Mouse (Mus musculus): Measurements from ENCODE around the gene Tmub2. TPM values are rescaled to one million over a fixed set of nuclear protein-coding genes. Genes with fewer than 3 reads are reported as not detected.

The Tmub2 gene
- polyA plus RNA-seq, 1 experiment from 2014 or later: 81.3 TPM

DNA sequence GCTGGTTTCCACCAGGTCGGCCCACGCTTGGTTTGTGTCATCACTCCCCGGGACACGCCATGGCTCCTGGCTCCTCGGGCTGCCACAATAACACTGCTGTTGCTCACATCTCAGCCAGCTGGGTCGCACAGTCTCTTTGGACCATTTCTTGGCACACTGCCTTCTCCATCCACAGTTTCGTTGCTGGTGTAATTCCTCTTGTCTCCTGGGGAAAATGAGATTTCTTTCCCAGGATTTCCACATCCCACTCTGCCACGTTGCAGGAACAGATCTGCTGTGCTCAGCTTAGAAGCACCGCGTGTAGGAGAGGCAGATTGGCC, 35.9 kb downstream of the Tmub2 start:
- 7% methylated on average over 10 of the region's 10 CpGs for WGBS
- peak; percentile 28; the same call in 1 of the 2 replicates for ATAC-seq (ENCODE audit: low FRiP score)
- no peaks in the 10 kb centered on the region for H3K36me3 ChIP-seq

GRCm38 (mm10) chr11:102321931-102322330, 37.2 kb downstream of the Tmub2 start:
- WGBS: 77% methylated on average over 6 of the region's 6 CpGs
- no peaks in the 10 kb centered on the region for H3K9me3 ChIP-seq
- H3K27me3 ChIP-seq: no peaks in the 10 kb centered on the region
- H3K4me2 ChIP-seq: no peak overlapping the region
- no peak overlapping the region for H3K4me3 ChIP-seq
- H3K9ac ChIP-seq: no peak overlapping the region
- no peak overlapping the region for H3K27ac ChIP-seq
- no peak for ATAC-seq (ENCODE audit: low FRiP score)
- H3K36me3 ChIP-seq: no peaks in the 10 kb centered on the region
- peaks cover 13% of the 10 kb centered on the region for H3K4me1 ChIP-seq (replicated peaks)

More for the DNA sequence above, 35.9 kb downstream of the Tmub2 start:
- peak overlapping the region; percentile 80 for H3K4me2 ChIP-seq
- peaks cover 21% of the 10 kb centered on the region for H3K4me1 ChIP-seq (replicated peaks)
- no peaks in the 10 kb centered on the region for H3K9me3 ChIP-seq
- peak overlapping the region; percentile 99 for H3K27ac ChIP-seq
- peak overlapping the region; percentile 100 for H3K9ac ChIP-seq
- H3K4me3 ChIP-seq: peak overlapping the region; percentile 98
- H3K27me3 ChIP-seq: no peaks in the 10 kb centered on the region

DNA sequence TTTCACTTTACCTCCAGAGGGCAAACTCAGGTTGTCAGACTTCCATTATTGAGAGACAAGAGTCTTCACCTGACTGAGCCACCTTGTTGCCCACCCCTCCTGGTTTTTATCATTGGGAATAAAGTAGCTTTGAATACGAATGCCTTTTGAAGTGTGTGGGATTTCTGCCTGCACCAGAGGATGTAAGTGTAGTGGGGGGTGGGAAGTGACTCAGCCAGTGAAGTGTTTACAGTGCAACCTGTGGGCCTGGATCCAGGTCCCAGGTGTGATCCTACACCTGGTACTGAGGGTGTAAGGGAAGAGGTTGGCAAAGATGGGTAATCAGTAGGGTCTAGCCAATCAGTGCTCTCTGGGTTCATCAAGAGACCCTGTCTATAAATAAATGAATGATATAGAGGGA, 38.8 kb downstream of the Tmub2 start:
- Histone ChIP-seq H3K4me1 (replicated peaks) (peaks cover 13% of the 10 kb centered on the region), H3K27me3 (0 out of 2 replicates have a peak, but pooled peaks cover 3% of the 10 kb centered on the region), H3K4me2 (no peak overlapping the region), H3K9me3 (no peaks in the 10 kb centered on the region), H3K4me3 (no peak overlapping the region), H3K36me3 (no peaks in the 10 kb centered on the region), H3K9ac (no peak overlapping the region), H3K27ac (no peak overlapping the region)
- ATAC-seq (ENCODE audit: low FRiP score): no peak
- WGBS: 80% methylated on average over 1 of the region's 1 CpGs

DNA sequence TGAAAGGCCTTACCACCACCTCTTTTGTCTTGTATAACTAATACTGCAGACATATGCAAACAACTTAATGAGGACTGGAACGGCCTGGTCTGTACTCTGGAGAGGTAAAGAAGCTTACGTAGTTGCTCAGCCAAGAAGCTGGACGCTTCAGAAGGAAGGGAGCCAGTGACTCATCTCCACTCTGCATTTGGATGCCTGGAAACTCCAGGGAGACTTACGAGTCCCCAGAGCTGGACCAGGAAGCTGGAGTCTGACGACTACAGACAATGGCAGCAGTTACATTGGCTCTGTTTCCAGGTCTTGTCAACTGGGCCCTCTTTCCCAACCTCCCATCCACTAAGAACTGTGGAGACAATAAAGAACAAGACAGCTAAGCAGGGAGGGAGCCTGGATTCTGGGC, 42.5 kb downstream of the Tmub2 start:
- Histone ChIP-seq H3K9ac (no peak overlapping the region), H3K4me3 (no peak overlapping the region), H3K9me3 (no peaks in the 10 kb centered on the region), H3K27me3 (0 out of 2 replicates have a peak, but pooled peaks cover 3% of the 10 kb centered on the region), H3K4me1 (replicated peaks) (no peaks in the 10 kb centered on the region), H3K4me2 (no peak overlapping the region), H3K27ac (no peak overlapping the region), H3K36me3 (no peaks in the 10 kb centered on the region)
- 61% methylated on average over 5 of the region's 5 CpGs for WGBS
- ATAC-seq (ENCODE audit: low FRiP score): no peak

- no peak for ATAC-seq (ENCODE audit: low FRiP score)
- H3K4me2 ChIP-seq: no peak overlapping the region
- no peak overlapping the region for H3K9ac ChIP-seq
- no peaks in the 10 kb centered on the region for H3K36me3 ChIP-seq
- H3K4me3 ChIP-seq: no peak overlapping the region
- H3K4me1 ChIP-seq (replicated peaks): no peaks in the 10 kb centered on the region
- no peak overlapping the region for H3K27ac ChIP-seq
- 0 out of 2 replicates have a peak, but pooled peaks cover 3% of the 10 kb centered on the region for H3K27me3 ChIP-seq
- WGBS: 84% methylated on average over 7 of the region's 7 CpGs
- no peaks in the 10 kb centered on the region for H3K9me3 ChIP-seq
Measured at GRCm38 (mm10) chr11:102327839-102328238, 43.1 kb downstream of the Tmub2 start.

DNA sequence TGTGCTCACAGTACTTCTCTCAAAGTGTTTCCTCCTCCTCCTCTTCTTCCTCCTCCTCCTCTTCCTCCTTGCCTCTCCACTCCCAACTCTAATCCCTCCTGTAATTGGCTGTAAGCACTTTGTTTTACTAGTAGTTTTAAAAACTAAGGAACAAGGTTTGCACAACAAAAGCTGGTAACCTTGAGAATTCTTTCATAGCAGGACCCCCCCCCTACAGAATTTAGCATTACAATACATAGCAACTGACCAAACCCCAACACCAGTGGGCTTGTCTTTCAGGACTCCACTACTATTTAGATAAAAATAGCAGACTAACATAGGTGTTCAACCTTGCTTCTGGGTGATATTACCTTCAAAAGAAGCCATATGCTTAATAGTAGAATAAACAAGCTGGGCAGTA, 44.8 kb downstream of the Tmub2 start:
- Histone ChIP-seq H3K36me3 (no peaks in the 10 kb centered on the region), H3K4me2 (no peak overlapping the region), H3K27me3 (0 out of 2 replicates have a peak, but pooled peaks cover 3% of the 10 kb centered on the region), H3K27ac (no peak overlapping the region), H3K9me3 (no peaks in the 10 kb centered on the region), H3K9ac (no peak overlapping the region), H3K4me1 (replicated peaks) (no peaks in the 10 kb centered on the region), H3K4me3 (no peak overlapping the region)
- ATAC-seq (ENCODE audit: low FRiP score): no peak

DNA sequence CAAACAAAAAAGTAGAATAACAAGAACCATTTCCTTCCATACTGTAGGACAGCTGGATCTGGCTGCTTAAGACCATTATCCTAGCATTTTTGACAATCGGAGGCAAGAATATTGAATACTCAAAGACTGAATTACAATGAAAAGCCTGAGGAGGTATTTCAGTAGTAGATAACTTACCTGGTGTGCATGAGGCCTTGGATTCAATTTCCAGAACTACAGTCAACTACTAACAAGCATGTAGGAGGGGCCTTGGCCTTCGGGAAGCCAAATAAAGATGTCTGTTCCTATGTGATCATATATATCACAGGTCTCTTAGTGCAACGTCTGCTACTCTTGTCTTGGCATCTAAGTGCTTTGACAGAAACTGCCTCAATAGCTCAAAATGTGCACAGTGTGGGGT, 45.3 kb downstream of the Tmub2 start:
- H3K27me3 ChIP-seq: 0 out of 2 replicates have a peak, but pooled peaks cover 3% of the 10 kb centered on the region
- no peak overlapping the region for H3K27ac ChIP-seq
- no peaks in the 10 kb centered on the region for H3K9me3 ChIP-seq
- no peak overlapping the region for H3K4me3 ChIP-seq
- no peak for ATAC-seq (ENCODE audit: low FRiP score)
- no peak overlapping the region for H3K9ac ChIP-seq
- peaks cover 2% of the 10 kb centered on the region for H3K4me1 ChIP-seq (replicated peaks)
- no peaks in the 10 kb centered on the region for H3K36me3 ChIP-seq
- no peak overlapping the region for H3K4me2 ChIP-seq
- WGBS: 79% methylated on average over 3 of the region's 3 CpGs

- Histone ChIP-seq H3K9me3 (no peaks in the 10 kb centered on the region), H3K4me2 (no peak overlapping the region), H3K4me3 (no peak overlapping the region), H3K4me1 (replicated peaks) (peaks cover 7% of the 10 kb centered on the region), H3K9ac (no peak overlapping the region), H3K27me3 (0 out of 2 replicates have a peak, but pooled peaks cover 3% of the 10 kb centered on the region), H3K27ac (no peak overlapping the region), H3K36me3 (no peaks in the 10 kb centered on the region)
- no peak for ATAC-seq (ENCODE audit: low FRiP score)
- 55% methylated on average over 4 of the region's 4 CpGs for WGBS
Measured at GRCm38 (mm10) chr11:102331806-102332205, 47.1 kb downstream of the Tmub2 start.

- Histone ChIP-seq H3K9ac (no peak overlapping the region), H3K4me2 (no peak overlapping the region), H3K4me1 (replicated peaks) (peaks cover 7% of the 10 kb centered on the region), H3K27ac (no peak overlapping the region), H3K36me3 (no peaks in the 10 kb centered on the region), H3K4me3 (no peak overlapping the region), H3K27me3 (no peaks in the 10 kb centered on the region), H3K9me3 (no peaks in the 10 kb centered on the region)
- ATAC-seq (ENCODE audit: low FRiP score): no peak
Measured at GRCm38 (mm10) chr11:102333061-102333460, 48.3 kb downstream of the Tmub2 start.

- ATAC-seq (ENCODE audit: low FRiP score): no peak
- Histone ChIP-seq H3K9ac (no peak overlapping the region), H3K27ac (no peak overlapping the region), H3K27me3 (no peaks in the 10 kb centered on the region), H3K9me3 (no peaks in the 10 kb centered on the region), H3K4me3 (no peak overlapping the region), H3K36me3 (no peaks in the 10 kb centered on the region), H3K4me1 (replicated peaks) (peaks cover 7% of the 10 kb centered on the region), H3K4me2 (no peak overlapping the region)
- 69% methylated on average over 4 of the region's 4 CpGs for WGBS
Measured at GRCm38 (mm10) chr11:102334010-102334409, 49.3 kb downstream of the Tmub2 start.

DNA sequence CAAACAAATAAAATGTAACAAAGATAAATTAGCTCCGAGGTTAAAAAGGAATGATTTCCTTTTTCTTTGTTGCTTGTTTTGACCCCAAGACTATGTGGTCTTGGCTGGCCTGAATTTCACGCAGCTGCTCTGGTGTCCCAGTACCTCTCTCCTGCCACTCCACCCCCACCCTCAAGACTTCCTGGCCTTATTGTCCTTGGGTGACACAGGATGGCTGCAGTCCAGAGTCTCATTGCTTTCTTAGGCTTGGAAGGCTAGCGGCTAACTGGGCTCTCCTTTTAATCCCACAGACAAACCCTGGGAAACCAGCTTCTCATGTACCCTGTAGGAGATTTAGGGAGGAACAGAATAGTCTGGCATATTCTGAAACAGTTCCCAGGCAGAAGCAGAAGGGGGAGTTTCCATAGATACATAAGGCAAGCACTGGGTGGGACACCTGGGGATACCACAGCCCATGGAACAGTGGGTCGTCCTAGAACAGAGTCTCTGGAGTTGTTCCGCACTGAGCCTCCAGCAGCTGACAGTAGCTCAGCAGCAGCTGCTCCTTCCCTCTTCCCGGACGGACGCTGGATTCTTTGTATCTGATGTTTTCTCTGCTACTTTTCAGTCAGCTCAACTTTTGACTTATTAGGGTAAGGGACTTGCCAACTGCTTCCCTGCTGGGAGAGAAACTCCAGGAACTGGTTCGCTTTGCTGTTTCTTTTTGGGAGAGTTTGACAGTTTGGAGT, 50.4 kb downstream of the Tmub2 start:
- no peak overlapping the region for H3K4me3 ChIP-seq
- H3K4me2 ChIP-seq: no peak overlapping the region
- H3K27ac ChIP-seq: peak overlapping the region; percentile 35; the same call in 1 of the 2 replicates
- 32% methylated on average over 9 of the region's 9 CpGs for WGBS
- no peaks in the 10 kb centered on the region for H3K36me3 ChIP-seq
- ATAC-seq (ENCODE audit: low FRiP score): no peak
- H3K4me1 ChIP-seq (replicated peaks): peaks cover 7% of the 10 kb centered on the region
- no peaks in the 10 kb centered on the region for H3K9me3 ChIP-seq
- no peaks in the 10 kb centered on the region for H3K27me3 ChIP-seq
- H3K9ac ChIP-seq: peak overlapping the region; percentile 35; the same call in 1 of the 2 replicates

DNA sequence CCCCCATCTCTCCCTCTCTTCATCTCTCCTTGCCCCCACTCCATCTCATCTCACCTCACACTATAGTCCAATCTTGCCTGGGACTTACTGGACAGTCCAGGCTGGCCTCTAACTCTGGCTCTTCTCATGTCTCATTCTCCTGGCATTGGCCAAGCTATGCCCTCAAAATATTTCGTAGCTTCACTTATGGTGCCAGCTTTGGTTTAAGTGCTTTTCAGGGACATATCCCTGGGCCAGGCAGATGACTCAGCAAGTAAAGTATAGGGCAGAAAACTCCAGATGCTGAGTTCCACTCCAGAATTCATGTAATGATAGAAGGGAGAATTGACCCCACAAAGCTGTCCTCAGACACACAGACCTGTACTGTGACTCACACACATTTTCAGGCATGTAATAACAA, 51.5 kb downstream of the Tmub2 start:
- no peak overlapping the region for H3K27ac ChIP-seq
- no peaks in the 10 kb centered on the region for H3K9me3 ChIP-seq
- H3K36me3 ChIP-seq: no peaks in the 10 kb centered on the region
- 87% methylated on average over 1 of the region's 1 CpGs for WGBS
- H3K4me3 ChIP-seq: no peak overlapping the region
- ATAC-seq (ENCODE audit: low FRiP score): no peak
- no peak overlapping the region for H3K9ac ChIP-seq
- no peak overlapping the region for H3K4me2 ChIP-seq
- H3K4me1 ChIP-seq (replicated peaks): peaks cover 7% of the 10 kb centered on the region
- H3K27me3 ChIP-seq: no peaks in the 10 kb centered on the region

DNA sequence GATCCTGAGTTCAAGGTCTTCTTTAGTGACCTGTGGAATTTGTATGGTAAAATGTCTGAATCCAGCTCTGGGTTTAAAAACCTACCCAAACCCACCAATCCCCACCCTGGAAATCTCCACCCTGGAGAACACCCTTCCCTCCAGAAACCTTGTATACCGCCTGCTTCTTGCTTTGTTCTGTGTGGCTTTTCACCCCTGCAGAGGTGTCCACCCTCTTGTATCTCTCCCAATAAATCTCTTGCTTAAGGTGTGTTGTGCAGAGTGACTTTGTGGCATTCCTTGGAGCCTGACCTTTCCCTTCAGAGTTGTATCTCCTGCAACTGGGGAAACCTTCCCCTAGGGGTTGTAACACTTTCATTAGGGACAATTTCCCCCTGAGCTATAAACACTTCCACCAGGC, 53.2 kb downstream of the Tmub2 start:
- ATAC-seq (ENCODE audit: low FRiP score): no peak
- Histone ChIP-seq H3K27me3 (no peaks in the 10 kb centered on the region), H3K9ac (no peak overlapping the region), H3K4me1 (replicated peaks) (peaks cover 10% of the 10 kb centered on the region), H3K27ac (no peak overlapping the region), H3K4me3 (no peak overlapping the region), H3K36me3 (no peaks in the 10 kb centered on the region), H3K4me2 (no peak overlapping the region), H3K9me3 (no peaks in the 10 kb centered on the region)
- WGBS: 88% methylated on average over 1 of the region's 1 CpGs
